Mouse (Mus musculus): ENCODE data around the gene Olfr1308.

DNA sequence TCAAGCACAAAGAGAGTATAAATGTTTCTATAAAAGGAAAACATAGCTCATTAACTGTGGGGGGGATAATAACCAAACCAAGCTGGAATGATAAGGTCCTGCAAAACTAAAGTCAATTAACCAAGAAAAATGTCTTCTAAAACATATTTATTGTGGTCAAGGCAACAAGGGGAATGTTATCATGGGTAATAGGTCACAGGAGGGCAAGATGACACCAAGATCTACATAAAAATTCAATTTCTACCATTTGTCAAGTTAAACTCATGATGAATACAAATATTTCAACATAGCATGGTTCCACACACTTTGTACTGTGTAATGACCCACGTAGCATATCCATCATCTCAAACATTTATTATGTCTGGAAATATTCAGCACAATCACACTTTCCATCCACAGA lies 25.4 kb upstream of the Olfr1308 start, which contains the start of gene Olfr1309:
- TF ChIP-seq CTCF (IDR thresholded peaks at IDR 0.05; ENCODE audit: low read depth, low read length) = no peak
- no peak for TF ChIP-seq POLR2AphosphoS5 (IDR thresholded peaks at IDR 0.05; ENCODE audit: insufficient replicate concordance, low read depth, low read length)
